Mouse (Mus musculus) liver, embryonic 16.5 days (tissue): ENCODE measurements around the gene Efna5. TPM values are rescaled to one million over a fixed set of nuclear protein-coding genes. Genes with fewer than 3 reads are reported as not detected.

Source experiments
- ATAC-seq: fragments of 200-750 bp; cut with Nextera tagmentation; 2 replicates; pipeline ENCODE4 v1.8.0; 2017; ENCODE audit warnings: low read depth, mild to moderate bottlenecking, moderate number of reproducible peaks, moderate library complexity
- H3K27ac ChIP-seq: fragments of 300-500 bp; sonication (generic); 2 replicates; pipeline ENCODE4 v1.5.1; 2014; ENCODE audit warnings: mild to moderate bottlenecking, low read length
- H3K27me3 ChIP-seq: fragments of 300-500 bp; sonication (generic); 2 replicates; pipeline ENCODE4 v1.6.1; 2014; ENCODE audit warnings: low read depth, low read length, mixed read lengths; ENCODE audit not compliant: control insufficient read depth, insufficient read depth
- H3K36me3 ChIP-seq: fragments of 300-500 bp; sonication (generic); 2 replicates; pipeline ENCODE4 v1.6.1; 2014; ENCODE audit warnings: mild to moderate bottlenecking; ENCODE audit not compliant: control insufficient read depth, insufficient read depth
- H3K4me1 ChIP-seq: fragments of 300-500 bp; sonication (generic); 2 replicates; pipeline ENCODE4 v1.6.1; 2014; ENCODE audit warnings: low read depth, low read length, mixed read lengths; ENCODE audit not compliant: control insufficient read depth
- H3K4me2 ChIP-seq: fragments of 300-500 bp; sonication (generic); 2 replicates; pipeline ENCODE4 v1.6.1; 2014; ENCODE audit warnings: low read depth, low read length, mixed read lengths
- H3K4me3 ChIP-seq: fragments of 300-500 bp; sonication (generic); 2 replicates; pipeline ENCODE4 v1.5.1; 2014; ENCODE audit warnings: low read depth, mild to moderate bottlenecking, low read length
- H3K9ac ChIP-seq: fragments of 300-500 bp; sonication (generic); 2 replicates; pipeline ENCODE4 v1.6.1; 2014; ENCODE audit warnings: low read depth, low read length
- H3K9me3 ChIP-seq: fragments of 300-500 bp; sonication (generic); replicated peaks from 2 replicates; pipeline ENCODE4 v1.6.1; 2016; ENCODE audit warnings: low read length; ENCODE audit not compliant: control insufficient read depth
- WGBS: fragments of 180-500 bp; shearing (Covaris S2); extraction: QIAGEN DNeasy Blood & Tissue Kit; methylation state at CpG from one replicate; pipeline ENCODE4 v1.1.7; 2014; ENCODE audit not compliant: insufficient replicate concordance; 5-methylcytosine and 5-hydroxymethylcytosine counted together
- polyA plus RNA-seq: library from polyadenylated mRNA; unstranded; fragments of >200 nt; fragmentation: Nextera tagmentation; extraction: Ambion mirVana; gene quantifications from 2 replicates; pipeline ENCODE4 v1.2.1, GENCODE M21; 2015

Gene Efna5
- polyA plus RNA-seq, 1 experiment from 2014 or later = 2.3 TPM

GRCm38 (mm10) chr17:62816879-62817278, 64.2 kb downstream of the Efna5 start:
- Histone ChIP-seq H3K36me3 (no peaks in the 10 kb centered on the region), H3K4me2 (no peak overlapping the region), H3K9ac (no peak overlapping the region), H3K27me3 (no peaks in the 10 kb centered on the region), H3K4me3 (no peak overlapping the region), H3K4me1 (no peaks in the 10 kb centered on the region), H3K9me3 (no peaks in the 10 kb centered on the region), H3K27ac (no peak overlapping the region)
- whole genome bisulfite sequencing = 21% methylated on average over 10 of the region's 10 CpGs
- ATAC-seq = no peak

- H3K9ac ChIP-seq = no peak overlapping the region
Observed at GRCm38 (mm10) chr17:62813461-62813860, 67.7 kb downstream of the Efna5 start.

GRCm38 (mm10) chr17:62807891-62808290, 73.2 kb downstream of the Efna5 start:
- no peak for ATAC-seq
- Histone ChIP-seq H3K9ac (no peak overlapping the region), H3K4me2 (no peak overlapping the region), H3K4me1 (no peaks in the 10 kb centered on the region), H3K9me3 (no peaks in the 10 kb centered on the region), H3K36me3 (no peaks in the 10 kb centered on the region), H3K4me3 (no peak overlapping the region), H3K27me3 (no peaks in the 10 kb centered on the region), H3K27ac (no peak overlapping the region)
- 55% methylated on average over 4 of the region's 4 CpGs for WGBS

More at GRCm38 (mm10) chr17:62813461-62813860, 67.7 kb downstream of the Efna5 start:
- ATAC-seq = no peak
- Histone ChIP-seq H3K4me1 (no peaks in the 10 kb centered on the region), H3K36me3 (no peaks in the 10 kb centered on the region), H3K27me3 (no peaks in the 10 kb centered on the region), H3K27ac (no peak overlapping the region), H3K4me3 (no peak overlapping the region), H3K9me3 (no peaks in the 10 kb centered on the region), H3K4me2 (no peak overlapping the region)
- WGBS = 41% methylated on average over 6 of the region's 6 CpGs

GRCm38 (mm10) chr17:62806646-62807045, 74.5 kb downstream of the Efna5 start:
- no peak overlapping the region for H3K4me3 ChIP-seq
- no peaks in the 10 kb centered on the region for H3K27me3 ChIP-seq
- H3K27ac ChIP-seq = no peak overlapping the region
- no peak for ATAC-seq
- no peak overlapping the region for H3K9ac ChIP-seq
- no peaks in the 10 kb centered on the region for H3K4me1 ChIP-seq
- 78% methylated on average over 6 of the region's 6 CpGs for WGBS
- H3K4me2 ChIP-seq = no peak overlapping the region
- H3K9me3 ChIP-seq = no peaks in the 10 kb centered on the region
- no peaks in the 10 kb centered on the region for H3K36me3 ChIP-seq

GRCm38 (mm10) chr17:62802748-62803147, 78.4 kb downstream of the Efna5 start:
- Histone ChIP-seq H3K27ac (no peak overlapping the region), H3K9me3 (no peaks in the 10 kb centered on the region), H3K4me2 (no peak overlapping the region), H3K9ac (no peak overlapping the region), H3K36me3 (no peaks in the 10 kb centered on the region), H3K27me3 (no peaks in the 10 kb centered on the region), H3K4me1 (no peaks in the 10 kb centered on the region), H3K4me3 (no peak overlapping the region)
- ATAC-seq = no peak
- WGBS = 66% methylated on average over 6 of the region's 6 CpGs

- H3K9ac ChIP-seq = no peak overlapping the region
- no peak overlapping the region for H3K4me2 ChIP-seq
- ATAC-seq = no peak
- no peaks in the 10 kb centered on the region for H3K4me1 ChIP-seq
- no peaks in the 10 kb centered on the region for H3K36me3 ChIP-seq
- no peak overlapping the region for H3K4me3 ChIP-seq
- no peaks in the 10 kb centered on the region for H3K9me3 ChIP-seq
- no peak overlapping the region for H3K27ac ChIP-seq
- WGBS = 62% methylated on average over 3 of the region's 3 CpGs
- no peaks in the 10 kb centered on the region for H3K27me3 ChIP-seq
Observed at GRCm38 (mm10) chr17:62797272-62797671, 83.8 kb downstream of the Efna5 start.

- Histone ChIP-seq H3K27ac (no peak overlapping the region), H3K4me2 (no peak overlapping the region), H3K9me3 (no peaks in the 10 kb centered on the region), H3K9ac (no peak overlapping the region), H3K4me3 (no peak overlapping the region), H3K4me1 (no peaks in the 10 kb centered on the region), H3K36me3 (no peaks in the 10 kb centered on the region), H3K27me3 (no peaks in the 10 kb centered on the region)
- no peak; the same call in 1 of the 2 replicates for ATAC-seq
- 51% methylated on average over 15 of the region's 15 CpGs for WGBS
Observed at GRCm38 (mm10) chr17:62789291-62790290, 91.5 kb downstream of the Efna5 start.

- no peak overlapping the region for H3K4me2 ChIP-seq
Observed at GRCm38 (mm10) chr17:62788783-62789182, 92.3 kb downstream of the Efna5 start.

GRCm38 (mm10) chr17:62787855-62788254, 93.3 kb downstream of the Efna5 start:
- no peak overlapping the region for H3K9ac ChIP-seq
- no peak overlapping the region for H3K27ac ChIP-seq
- no peak for ATAC-seq
- no peaks in the 10 kb centered on the region for H3K27me3 ChIP-seq
- 21% methylated on average over 3 of the region's 3 CpGs for WGBS
- no peak overlapping the region for H3K4me3 ChIP-seq
- no peaks in the 10 kb centered on the region for H3K4me1 ChIP-seq
- no peaks in the 10 kb centered on the region for H3K36me3 ChIP-seq
- H3K9me3 ChIP-seq = no peaks in the 10 kb centered on the region
- H3K4me2 ChIP-seq = no peak overlapping the region

More at GRCm38 (mm10) chr17:62788783-62789182, 92.3 kb downstream of the Efna5 start:
- no peak overlapping the region for H3K27ac ChIP-seq
- no peak overlapping the region for H3K4me3 ChIP-seq
- H3K36me3 ChIP-seq = no peaks in the 10 kb centered on the region
- no peaks in the 10 kb centered on the region for H3K27me3 ChIP-seq
- WGBS = 59% methylated on average over 6 of the region's 6 CpGs
- ATAC-seq = no peak
- no peaks in the 10 kb centered on the region for H3K4me1 ChIP-seq
- H3K9me3 ChIP-seq = no peaks in the 10 kb centered on the region
- H3K9ac ChIP-seq = no peak overlapping the region
